13 mouse cellular contexts compared by ENCODE assay signal in the genomic region with DNA sequence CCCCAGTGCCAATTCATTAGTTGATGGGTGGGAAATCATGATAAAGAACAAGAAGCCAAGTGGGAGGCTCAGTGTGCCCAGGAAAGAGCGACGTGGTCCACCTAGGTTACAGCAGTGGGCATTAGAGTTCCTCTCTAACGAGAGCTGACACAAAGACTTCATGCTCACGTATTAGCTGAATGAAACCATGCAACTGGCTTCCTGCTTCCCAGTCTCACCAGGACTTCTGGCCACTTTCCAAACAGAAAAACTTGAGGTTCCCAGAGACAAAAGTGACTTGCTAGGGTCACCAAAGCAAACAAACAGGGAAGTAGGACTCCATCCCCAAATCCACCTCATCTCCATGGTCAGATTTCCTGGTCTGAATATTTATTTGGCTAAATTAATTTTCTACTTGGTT.
DNase-seq lines count a peak whose midpoint lies in the region; ATAC-seq and TF ChIP-seq lines count a peak whose summit lies in the region.
"Had no signal": no experiment of that assay in that cellular context is flagged by ENCODE, and none has a peak within 500 bp of the region (broad histone marks: within the 10 kb centered on the region; RNA-seq: fewer than 3 reads in every experiment).

No protein-coding gene starts in this region.

- no peak for TF ChIP-seq POLR2A in heart, adult 2 months (IDR thresholded peaks at IDR 0.05; ENCODE audit: insufficient read depth, low read depth, low read length)
- no peak for TF ChIP-seq POLR2A in lung, adult 2 months (IDR thresholded peaks at IDR 0.05; ENCODE audit: borderline replicate concordance, extremely low read depth, low read depth, low read length)

- H3K27me3 ChIP-seq in heart, adult 2 months (ENCODE audit: control insufficient read depth, insufficient read depth, low read length), result no peaks in the 10 kb centered on the region
- 0 out of 2 replicates have a peak, but pooled peaks cover 3% of the 10 kb centered on the region for H3K27me3 ChIP-seq in limb, embryonic 13.5 days

- no peak for ATAC-seq in limb, embryonic 13.5 days (ENCODE audit: low FRiP score, low read depth)
- ATAC-seq: CD4-positive, CD25-positive, alpha-beta regulatory T cell, adult 4 months had no signal

- no peak for TF ChIP-seq CTCF in heart, adult 2 months (IDR thresholded peaks at IDR 0.05)
- no peak for TF ChIP-seq CTCF in lung, adult 2 months (IDR thresholded peaks at IDR 0.05; ENCODE audit: insufficient read depth, low read length)

- WGBS in heart, adult 2 months, result 45% methylated on average over 4 of the region's 4 CpGs
- WGBS in lung, adult 2 months, result 47% methylated on average over 4 of the region's 4 CpGs
- WGBS in limb, embryonic 13.5 days, result 50% methylated on average over 4 of the region's 4 CpGs

- H3K4me2 ChIP-seq in limb, embryonic 13.5 days (replicated peaks), result no peak overlapping the region

- H3K79me2 ChIP-seq in heart, adult 2 months (replicated peaks; ENCODE audit: control insufficient read depth, insufficient read depth, low read length), result no peaks in the 10 kb centered on the region

- peak overlapping the region; percentile 71 for H3K27ac ChIP-seq in heart, adult 2 months
- peak overlapping the region; percentile 6; the same call in 1 of the 2 replicates for H3K27ac ChIP-seq in limb, embryonic 13.5 days

- no peak overlapping the region for H3K4me3 ChIP-seq in heart, adult 2 months
- no peak overlapping the region for H3K4me3 ChIP-seq in lung, adult 2 months (replicated peaks; ENCODE audit: extremely low read depth, low read depth, low read length)
- H3K4me3 ChIP-seq in limb, embryonic 13.5 days, result no peak overlapping the region

- no peaks in the 10 kb centered on the region for H3K9me3 ChIP-seq in limb, embryonic 13.5 days

- intact Hi-C loops in heart, adult 2 months (cut with DNase I), result loop anchor here (5.0 kb wide), 2 partner anchors 40 to 75 kb away; no protein-coding TSS in a partner anchor
- intact Hi-C loops in heart, postnatal 25 days (cut with DNase I), result no loop called here

- H3K36me3 ChIP-seq in heart, adult 2 months (ENCODE audit: control insufficient read depth, insufficient read depth, low read length), result peaks cover 2% of the 10 kb centered on the region
- no peaks in the 10 kb centered on the region for H3K36me3 ChIP-seq in limb, embryonic 13.5 days

- H3K4me1 ChIP-seq in heart, adult 2 months (ENCODE audit: control insufficient read depth, insufficient read depth, low read length), result peaks cover 25% of the 10 kb centered on the region
- H3K4me1 ChIP-seq in lung, adult 2 months (ENCODE audit: control insufficient read depth, insufficient read depth, low read length), result peaks cover 40% of the 10 kb centered on the region
- H3K4me1 ChIP-seq in limb, embryonic 13.5 days, result peaks cover 63% of the 10 kb centered on the region

- DNase-seq in heart, adult 2 months, result no peak
- DNase-seq in heart, postnatal 25 days (ENCODE audit: low spot score), result no peak
- peak; percentile 20 for DNase-seq in kidney, adult 9 months
- no peak for DNase-seq in kidney, postnatal 4 days
- DNase-seq in lung, postnatal 10 days, result peak; percentile 37
- DNase-seq in lung, adult 2 months, result no peak
- DNase-seq: adrenal gland, postnatal 36 days; cerebellum, adult 11 months; kidney, adult 8-10 months; layer of hippocampus, adult 9-11 months; thymus, postnatal 36 days had no signal

- no peak overlapping the region for H3K9ac ChIP-seq in heart, adult 2 months (ENCODE audit: low read depth, low read length)
- H3K9ac ChIP-seq in limb, embryonic 13.5 days, result 0 out of 2 replicates have a peak overlapping the region, but pooled peaks have one; percentile 13

- TF ChIP-seq EP300 in heart, adult 2 months (IDR thresholded peaks at IDR 0.05; ENCODE audit: insufficient read depth, low read depth, low read length), result no peak

Comparison
In these comparisons a context has a peak if more than half of its experiments do, and no peak if none do; other contexts are left out.
1. DNase-seq: peak in kidney, adult 9 months (single experiment) and lung, postnatal 10 days (single experiment); none in heart, adult 2 months (0 of 2), heart, postnatal 25 days (single experiment), kidney, postnatal 4 days (0 of 2) and lung, adult 2 months (single experiment).